Mouse (Mus musculus) testis, postnatal 10 days (tissue): ENCODE measurements around the gene Vmn1r69.

Source experiments
- DNase-seq: peaks from one replicate; pipeline ENCODE4 v3.0.0; 2021; ENCODE audit warnings: low spot score

Gene Vmn1r69

DNA sequence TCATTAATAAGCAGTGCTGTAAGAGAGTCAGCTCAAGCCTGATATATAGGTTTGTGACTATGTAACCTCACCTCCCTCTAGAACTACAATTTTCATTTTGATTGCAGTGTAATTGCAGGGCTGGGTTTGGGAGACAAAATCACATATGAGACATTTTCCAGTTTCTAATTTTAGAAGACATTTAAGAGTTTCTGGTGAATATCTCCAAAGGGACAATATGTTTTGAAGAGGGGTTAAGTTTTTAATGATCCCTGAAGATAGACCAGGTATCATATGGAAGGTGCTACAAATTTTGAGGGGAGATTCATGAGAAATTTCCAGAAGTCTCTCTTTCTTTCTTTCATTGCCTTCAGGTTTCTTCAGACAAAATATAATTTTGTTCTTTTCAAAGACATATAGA lies at the start of gene Vmn1r69:
Vmn1r69 (minus strand) TSS at position 101 of the 400 bp plus-strand sequence.
- DNase-seq: no peak

- no peak for DNase-seq
Measured at GRCm38 (mm10) chr7:10631232-10631631, 17.8 kb upstream of the Vmn1r69 start, which contains the start of gene Vmn1r70. TSS of gene Vmn1r70 (plus strand) at chr7:10631532.

- DNase-seq: no peak
Measured at GRCm38 (mm10) chr7:10558385-10558784, 55.1 kb downstream of the Vmn1r69 start, which contains the start of gene Vmn1r68. TSS of gene Vmn1r68 (minus strand) at chr7:10558485.
